Mouse (Mus musculus) spleen, postnatal 0 days (tissue): Measurements from ENCODE around the gene Zfp523. TPM values are rescaled to one million over a fixed set of nuclear protein-coding genes. Genes with fewer than 3 reads are reported as not detected.

Experiments used
- polyA plus RNA-seq: library from polyadenylated mRNA; unstranded; fragments of >200 nt; fragmentation: Nextera tagmentation; extraction: Ambion mirVana; gene quantifications from 2 replicates; pipeline ENCODE4 v1.2.1, GENCODE M21; 2015

The Zfp523 gene
- 8.0 and 9.5 TPM in 2 replicates for polyA plus RNA-seq

GRCm38 (mm10) chr17:28176775-28177539 lies at the start of gene Zfp523:
Gene Zfp523, plus strand, starts transcription at chr17:28177129.

GRCm38 (mm10) chr17:28141771-28142699 lies 34.9 kb upstream of the Zfp523 start, which contains the start of gene Scube3:
Gene Scube3, plus strand, starts transcription at chr17:28142141.

GRCm38 (mm10) chr17:28207591-28208313 lies 30.8 kb downstream of the Zfp523 start, which contains the start of gene Def6:
Gene Def6, plus strand, starts transcription at chr17:28207778.

GRCm38 (mm10) chr17:28232475-28233060 lies 55.6 kb downstream of the Zfp523 start, which contains the start of gene Ppard:
Gene Ppard, plus strand, starts transcription at chr17:28232700.

Other genes starting within 250 kb of the Zfp523 start
- gene Tcp11, start 96.5 kb upstream of the Zfp523 start, polyA plus RNA-seq: 0.46 TPM in 2 replicates
- gene Scube3, start 35.0 kb upstream of the Zfp523 start, polyA plus RNA-seq: 0.29 and 0.30 TPM in 2 replicates
- gene Def6, start 30.6 kb downstream of the Zfp523 start, polyA plus RNA-seq: 27.6 and 31.1 TPM in 2 replicates
- gene Ppard, start 55.6 kb downstream of the Zfp523 start, polyA plus RNA-seq: 1.5 and 1.6 TPM in 2 replicates
- gene Fance, start 136.4 kb downstream of the Zfp523 start, polyA plus RNA-seq: 17.0 and 17.4 TPM in 2 replicates
- 605 and 646 TPM in 2 replicates for gene Rpl10a, start 151.3 kb downstream of the Zfp523 start, polyA plus RNA-seq
- gene Tead3, start 173.7 kb downstream of the Zfp523 start, polyA plus RNA-seq: 2.9 and 3.8 TPM in 2 replicates
- 1.8 and 2.1 TPM in 2 replicates for gene Tulp1, start 188.1 kb downstream of the Zfp523 start, polyA plus RNA-seq